Mouse (Mus musculus): ENCODE measurements around the gene AW011738. TPM values are rescaled to one million over a fixed set of nuclear protein-coding genes. Genes with fewer than 3 reads are reported as not detected.
A peak's percentile ranks its signal among the peaks of the same experiment; 100 is the strongest.

AW011738 gene
- total and polyA plus RNA-seq, 3 experiments = 0.11 TPM; not detected in 2

GRCm38 (mm10) chr4:156235360-156235770, 32.3 kb downstream of the AW011738 start:
- H3K4me1 ChIP-seq (ENCODE audit: insufficient read depth, low read depth, low read length) = peaks cover 43% of the 10 kb centered on the region
- peak overlapping the region; percentile 91 for H3K4me3 ChIP-seq (ENCODE audit: low read depth, low read length)
- peaks cover 69% of the 10 kb centered on the region for H3K36me3 ChIP-seq (replicated peaks)
- TF ChIP-seq TAL1 (conservative IDR thresholded peaks at IDR 0.05; ENCODE audit: low read depth, low read length) (no peak), GATA2 (IDR thresholded peaks at IDR 0.05; ENCODE audit: borderline replicate concordance, low read depth, low read length) (no peak), GATA1 (IDR thresholded peaks at IDR 0.05; ENCODE audit: borderline replicate concordance, low read length) (no peak), POLR2AphosphoS5 (IDR thresholded peaks at IDR 0.05; ENCODE audit: insufficient replicate concordance, low read depth, low read length) (no peak), CTCF (IDR thresholded peaks at IDR 0.05; ENCODE audit: low read depth, low read length) (no peak)
- DNase-seq (ENCODE audit: low spot score) (peak; percentile 51), ATAC-seq (ENCODE audit: extremely low read depth, insufficient number of reproducible peaks, low FRiP score, poor library complexity, severe bottlenecking) (peak; percentile 10; the same call in 1 of the 2 replicates)
- H3K9me3 ChIP-seq (replicated peaks) = no peaks in the 10 kb centered on the region
- no peaks in the 10 kb centered on the region for H3K27me3 ChIP-seq (ENCODE audit: insufficient read depth, low read length)

GRCm38 (mm10) chr4:156235808-156236533, 32.9 kb downstream of the AW011738 start, which contains the start of gene Noc2l:
Noc2l (plus strand) TSS chr4:156236010.
- ATAC-seq (ENCODE audit: extremely low read depth, insufficient number of reproducible peaks, low FRiP score, poor library complexity, severe bottlenecking) = peak; percentile 52
- H3K4me1 ChIP-seq (ENCODE audit: insufficient read depth, low read depth, low read length) = peaks cover 49% of the 10 kb centered on the region
- H3K36me3 ChIP-seq (replicated peaks) = peaks cover 69% of the 10 kb centered on the region
- TF ChIP-seq POLR2AphosphoS5 (IDR thresholded peaks at IDR 0.05; ENCODE audit: insufficient replicate concordance, low read depth, low read length) (no peak), GATA1 (IDR thresholded peaks at IDR 0.05; ENCODE audit: borderline replicate concordance, low read length) (no peak), TAL1 (conservative IDR thresholded peaks at IDR 0.05; ENCODE audit: low read depth, low read length) (no peak), CTCF (IDR thresholded peaks at IDR 0.05; ENCODE audit: low read depth, low read length) (no peak), GATA2 (IDR thresholded peaks at IDR 0.05; ENCODE audit: borderline replicate concordance, low read depth, low read length) (no peak)
- no peaks in the 10 kb centered on the region for H3K27me3 ChIP-seq (ENCODE audit: insufficient read depth, low read length)
- peak; percentile 94 for DNase-seq (ENCODE audit: low spot score)
- H3K9me3 ChIP-seq (replicated peaks) = no peaks in the 10 kb centered on the region
- peak within 1 kb of the TSS; percentile 91 for H3K4me3 ChIP-seq (ENCODE audit: low read depth, low read length)

- no peaks in the 10 kb centered on the region for H3K9me3 ChIP-seq (replicated peaks)
- no peak for ATAC-seq (ENCODE audit: extremely low read depth, insufficient number of reproducible peaks, low FRiP score, poor library complexity, severe bottlenecking)
- H3K36me3 ChIP-seq (replicated peaks) = peaks cover 69% of the 10 kb centered on the region
- TF ChIP-seq TAL1 (conservative IDR thresholded peaks at IDR 0.05; ENCODE audit: low read depth, low read length) (no peak), GATA1 (IDR thresholded peaks at IDR 0.05; ENCODE audit: borderline replicate concordance, low read length) (no peak), CTCF (IDR thresholded peaks at IDR 0.05; ENCODE audit: low read depth, low read length) (no peak), POLR2AphosphoS5 (IDR thresholded peaks at IDR 0.05; ENCODE audit: insufficient replicate concordance, low read depth, low read length) (no peak), GATA2 (IDR thresholded peaks at IDR 0.05; ENCODE audit: borderline replicate concordance, low read depth, low read length) (no peak)
- DNase-seq (ENCODE audit: low spot score) = peak; percentile 28
- peaks cover 58% of the 10 kb centered on the region for H3K4me1 ChIP-seq (ENCODE audit: insufficient read depth, low read depth, low read length)
- H3K4me3 ChIP-seq (ENCODE audit: low read depth, low read length) = peak overlapping the region; percentile 76
- no peaks in the 10 kb centered on the region for H3K27me3 ChIP-seq (ENCODE audit: insufficient read depth, low read length)
These were observed 33.7 kb downstream of the AW011738 start for GRCm38 (mm10) chr4:156236651-156237447.

- no peak for TF ChIP-seq TAL1 (conservative IDR thresholded peaks at IDR 0.05; ENCODE audit: low read depth, low read length)
- no peak for TF ChIP-seq CTCF (IDR thresholded peaks at IDR 0.05; ENCODE audit: low read depth, low read length)
- no peak for TF ChIP-seq GATA1 (IDR thresholded peaks at IDR 0.05; ENCODE audit: borderline replicate concordance, low read length)
- no peak for TF ChIP-seq POLR2AphosphoS5 (IDR thresholded peaks at IDR 0.05; ENCODE audit: insufficient replicate concordance, low read depth, low read length)
- TF ChIP-seq GATA2 (IDR thresholded peaks at IDR 0.05; ENCODE audit: borderline replicate concordance, low read depth, low read length) = no peak
These were observed 46.5 kb downstream of the AW011738 start for GRCm38 (mm10) chr4:156249567-156249966.

GRCm38 (mm10) chr4:156251081-156251480, 48.0 kb downstream of the AW011738 start:
- Histone ChIP-seq H3K4me1 (ENCODE audit: insufficient read depth, low read depth, low read length) (peaks cover 41% of the 10 kb centered on the region), H3K36me3 (replicated peaks) (peaks cover 51% of the 10 kb centered on the region), H3K9me3 (replicated peaks) (peaks cover 11% of the 10 kb centered on the region), H3K27me3 (ENCODE audit: insufficient read depth, low read length) (no peaks in the 10 kb centered on the region), H3K4me3 (ENCODE audit: low read depth, low read length) (no peak overlapping the region)
- ATAC-seq (ENCODE audit: extremely low read depth, insufficient number of reproducible peaks, low FRiP score, poor library complexity, severe bottlenecking) (no peak), DNase-seq (ENCODE audit: low spot score) (no peak)
- no peak for TF ChIP-seq CTCF (IDR thresholded peaks at IDR 0.05; ENCODE audit: low read depth, low read length)
- no peak for TF ChIP-seq GATA1 (IDR thresholded peaks at IDR 0.05; ENCODE audit: borderline replicate concordance, low read length)
- no peak for TF ChIP-seq POLR2AphosphoS5 (IDR thresholded peaks at IDR 0.05; ENCODE audit: insufficient replicate concordance, low read depth, low read length)
- no peak for TF ChIP-seq GATA2 (IDR thresholded peaks at IDR 0.05; ENCODE audit: borderline replicate concordance, low read depth, low read length)
- TF ChIP-seq TAL1 (conservative IDR thresholded peaks at IDR 0.05; ENCODE audit: low read depth, low read length) = no peak

More at GRCm38 (mm10) chr4:156249567-156249966, 46.5 kb downstream of the AW011738 start:
- Histone ChIP-seq H3K4me3 (ENCODE audit: low read depth, low read length) (no peak overlapping the region), H3K27me3 (ENCODE audit: insufficient read depth, low read length) (no peaks in the 10 kb centered on the region), H3K9me3 (replicated peaks) (peaks cover 4% of the 10 kb centered on the region), H3K36me3 (replicated peaks) (peaks cover 66% of the 10 kb centered on the region), H3K4me1 (ENCODE audit: insufficient read depth, low read depth, low read length) (peaks cover 50% of the 10 kb centered on the region)
- ATAC-seq (ENCODE audit: extremely low read depth, insufficient number of reproducible peaks, low FRiP score, poor library complexity, severe bottlenecking) (no peak), DNase-seq (ENCODE audit: low spot score) (no peak)

- ATAC-seq (ENCODE audit: extremely low read depth, insufficient number of reproducible peaks, low FRiP score, poor library complexity, severe bottlenecking) (no peak), DNase-seq (ENCODE audit: low spot score) (no peak)
These were observed 49.0 kb downstream of the AW011738 start for GRCm38 (mm10) chr4:156252140-156252539.

More at GRCm38 (mm10) chr4:156252140-156252539, 49.0 kb downstream of the AW011738 start:
- no peak overlapping the region; the same call in 1 of the 2 replicates for H3K4me3 ChIP-seq (ENCODE audit: low read depth, low read length)
- H3K27me3 ChIP-seq (ENCODE audit: insufficient read depth, low read length) = no peaks in the 10 kb centered on the region
- peaks cover 38% of the 10 kb centered on the region for H3K4me1 ChIP-seq (ENCODE audit: insufficient read depth, low read depth, low read length)
- H3K36me3 ChIP-seq (replicated peaks) = peaks cover 41% of the 10 kb centered on the region
- peaks cover 11% of the 10 kb centered on the region for H3K9me3 ChIP-seq (replicated peaks)
- TF ChIP-seq GATA1 (IDR thresholded peaks at IDR 0.05; ENCODE audit: borderline replicate concordance, low read length) (no peak), CTCF (IDR thresholded peaks at IDR 0.05; ENCODE audit: low read depth, low read length) (no peak), GATA2 (IDR thresholded peaks at IDR 0.05; ENCODE audit: borderline replicate concordance, low read depth, low read length) (no peak), TAL1 (conservative IDR thresholded peaks at IDR 0.05; ENCODE audit: low read depth, low read length) (no peak), POLR2AphosphoS5 (IDR thresholded peaks at IDR 0.05; ENCODE audit: insufficient replicate concordance, low read depth, low read length) (no peak)
